Mouse (Mus musculus): ENCODE measurements at regions not wholly inside any gene's neighbourhood (a gene's known extent, or its start where the extent isn't known, plus 50 kb on each side); places are given as distances from the start of the nearest gene placed in this dataset.

DNA sequence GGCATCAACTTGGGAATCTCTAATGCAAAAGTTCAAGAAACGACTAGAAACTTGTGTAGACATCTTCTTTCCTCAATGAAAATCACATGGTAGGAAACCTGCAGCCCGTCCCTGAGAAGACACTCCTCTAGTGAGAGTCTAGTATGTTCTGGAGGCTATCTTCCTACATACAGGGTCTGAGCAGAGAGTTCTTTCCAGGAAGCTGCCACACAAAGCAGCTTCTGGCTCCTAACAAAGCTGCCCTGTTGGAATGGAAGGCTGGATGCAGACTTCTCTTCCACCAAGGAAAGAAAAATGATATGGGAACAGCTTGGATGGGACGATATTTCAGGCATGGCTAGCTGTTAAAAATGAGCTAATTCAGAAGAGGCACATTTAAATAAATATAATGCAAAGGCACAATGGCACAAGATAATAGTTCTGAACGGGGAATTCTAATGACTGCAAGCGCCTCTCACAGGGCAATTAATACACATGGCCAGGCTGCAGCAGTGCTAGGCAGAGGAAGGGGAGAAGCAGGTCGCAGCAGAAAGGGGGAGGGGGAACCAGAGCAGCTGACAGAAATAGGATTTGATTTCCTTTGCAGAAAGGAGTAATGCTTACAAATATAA is 391.4 kb upstream of the Plxna2 start:
- Histone ChIP-seq H3K9ac (ENCODE audit: low read depth, low read length) (no peak overlapping the region), H3K36me3 (ENCODE audit: control insufficient read depth, insufficient read depth, low read length) (no peaks in the 10 kb centered on the region), H3K27me3 (ENCODE audit: control insufficient read depth, insufficient read depth, low read length) (no peaks in the 10 kb centered on the region), H3K4me3 (no peak overlapping the region), H3K27ac (no peak overlapping the region), H3K4me1 (ENCODE audit: control insufficient read depth, insufficient read depth, low read length) (no peaks in the 10 kb centered on the region), H3K79me2 (replicated peaks; ENCODE audit: control insufficient read depth, insufficient read depth, low read length) (no peaks in the 10 kb centered on the region)
- intact Hi-C loops (cut with DNase I) = no loop called here
- TF ChIP-seq EP300 (IDR thresholded peaks at IDR 0.05; ENCODE audit: insufficient read depth, low read depth, low read length) = no peak
- TF ChIP-seq CTCF (IDR thresholded peaks at IDR 0.05) = no peak
- TF ChIP-seq POLR2A (IDR thresholded peaks at IDR 0.05; ENCODE audit: insufficient read depth, low read depth, low read length) = no peak
- 38% methylated on average over 6 of the region's 6 CpGs for WGBS
- DNase-seq = no peak

DNA sequence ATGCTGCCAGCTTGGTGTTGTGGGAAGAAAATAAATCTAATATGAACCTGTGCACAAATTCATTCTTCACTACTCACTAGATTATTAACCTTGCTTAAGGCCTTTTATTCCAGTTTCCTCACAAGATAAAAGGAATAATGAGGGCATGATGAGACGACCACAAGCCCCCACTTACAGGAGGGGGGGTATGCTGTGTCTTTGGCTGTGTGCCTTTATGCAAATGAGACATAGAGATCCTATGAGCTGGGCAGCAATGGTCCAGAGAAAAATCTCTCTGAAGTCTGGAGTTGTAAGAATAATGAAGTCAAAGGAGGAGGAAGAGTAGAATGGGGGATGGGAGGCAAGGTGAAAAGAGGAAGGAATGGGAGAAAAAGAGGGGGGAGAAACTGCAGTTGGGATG is 392.2 kb upstream of the Plxna2 start:
- WGBS = 20% methylated on average over 1 of the region's 1 CpGs
- no peaks in the 10 kb centered on the region for H3K4me1 ChIP-seq (ENCODE audit: control insufficient read depth, insufficient read depth, low read length)
- no peaks in the 10 kb centered on the region for H3K79me2 ChIP-seq (replicated peaks; ENCODE audit: control insufficient read depth, insufficient read depth, low read length)
- H3K27me3 ChIP-seq (ENCODE audit: control insufficient read depth, insufficient read depth, low read length) = no peaks in the 10 kb centered on the region
- intact Hi-C loops (cut with DNase I) = no loop called here
- TF ChIP-seq POLR2A (IDR thresholded peaks at IDR 0.05; ENCODE audit: insufficient read depth, low read depth, low read length) (no peak), CTCF (IDR thresholded peaks at IDR 0.05) (no peak), EP300 (IDR thresholded peaks at IDR 0.05; ENCODE audit: insufficient read depth, low read depth, low read length) (no peak)
- no peak overlapping the region for H3K27ac ChIP-seq
- DNase-seq = no peak
- no peak overlapping the region for H3K9ac ChIP-seq (ENCODE audit: low read depth, low read length)
- H3K36me3 ChIP-seq (ENCODE audit: control insufficient read depth, insufficient read depth, low read length) = no peaks in the 10 kb centered on the region
- no peak overlapping the region for H3K4me3 ChIP-seq

DNA sequence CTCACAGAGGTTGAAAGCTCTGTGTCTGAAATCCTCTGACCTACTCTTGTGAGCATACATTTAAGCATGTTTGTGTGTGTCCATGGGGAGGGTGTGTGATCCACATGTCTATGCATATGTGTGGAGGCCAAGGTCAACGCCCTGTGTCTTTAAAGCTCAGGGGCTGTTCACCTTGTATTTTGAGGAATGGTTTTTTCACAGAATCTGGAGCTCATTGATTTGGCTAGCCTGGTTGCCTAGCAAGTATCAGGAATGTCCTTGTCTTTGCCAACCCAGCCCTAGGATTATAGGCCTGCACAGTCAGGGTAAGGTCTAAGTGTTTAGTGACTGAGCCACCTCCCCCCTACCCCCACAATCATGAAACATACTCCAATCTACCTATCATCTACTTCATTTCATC is 394.0 kb upstream of the Plxna2 start:
- no peak overlapping the region for H3K9ac ChIP-seq (ENCODE audit: low read depth, low read length)
- DNase-seq = no peak
- H3K4me3 ChIP-seq = no peak overlapping the region
- 91% methylated on average over 1 of the region's 1 CpGs for WGBS
- TF ChIP-seq EP300 (IDR thresholded peaks at IDR 0.05; ENCODE audit: insufficient read depth, low read depth, low read length) (no peak), POLR2A (IDR thresholded peaks at IDR 0.05; ENCODE audit: insufficient read depth, low read depth, low read length) (no peak), CTCF (IDR thresholded peaks at IDR 0.05) (no peak)
- H3K27me3 ChIP-seq (ENCODE audit: control insufficient read depth, insufficient read depth, low read length) = no peaks in the 10 kb centered on the region
- no peaks in the 10 kb centered on the region for H3K79me2 ChIP-seq (replicated peaks; ENCODE audit: control insufficient read depth, insufficient read depth, low read length)
- no peaks in the 10 kb centered on the region for H3K4me1 ChIP-seq (ENCODE audit: control insufficient read depth, insufficient read depth, low read length)
- intact Hi-C loops (cut with DNase I) = loop anchor here (5.0 kb wide), 3 partner anchors 527 to 837 kb away; no protein-coding TSS in a partner anchor
- no peak overlapping the region for H3K27ac ChIP-seq
- no peaks in the 10 kb centered on the region for H3K36me3 ChIP-seq (ENCODE audit: control insufficient read depth, insufficient read depth, low read length)

DNA sequence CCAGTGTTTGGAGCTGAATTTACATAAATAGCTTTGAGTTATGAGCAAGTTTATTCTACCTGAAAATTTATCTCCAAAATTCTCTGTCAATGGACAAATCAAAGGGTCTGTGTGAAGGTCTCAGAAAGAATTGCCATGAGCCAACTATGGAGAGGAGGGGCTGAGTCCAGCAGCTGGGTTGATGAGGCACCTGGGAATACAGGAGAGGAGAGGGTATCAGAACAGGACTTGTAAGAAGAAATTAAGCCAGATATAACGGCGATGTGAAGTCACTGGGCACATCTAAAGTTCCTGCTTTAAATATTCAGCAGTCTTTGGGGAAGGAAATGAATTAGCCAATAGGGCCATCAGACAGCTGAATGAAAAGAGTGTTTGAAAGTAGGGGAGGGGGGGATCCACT is 394.4 kb upstream of the Plxna2 start:
- Histone ChIP-seq H3K36me3 (ENCODE audit: control insufficient read depth, insufficient read depth, low read length) (no peaks in the 10 kb centered on the region), H3K4me1 (ENCODE audit: control insufficient read depth, insufficient read depth, low read length) (no peaks in the 10 kb centered on the region), H3K4me3 (no peak overlapping the region), H3K27ac (no peak overlapping the region), H3K9ac (ENCODE audit: low read depth, low read length) (no peak overlapping the region), H3K79me2 (replicated peaks; ENCODE audit: control insufficient read depth, insufficient read depth, low read length) (no peaks in the 10 kb centered on the region), H3K27me3 (ENCODE audit: control insufficient read depth, insufficient read depth, low read length) (no peaks in the 10 kb centered on the region)
- DNase-seq = no peak
- TF ChIP-seq CTCF (IDR thresholded peaks at IDR 0.05) (no peak), POLR2A (IDR thresholded peaks at IDR 0.05; ENCODE audit: insufficient read depth, low read depth, low read length) (no peak), EP300 (IDR thresholded peaks at IDR 0.05; ENCODE audit: insufficient read depth, low read depth, low read length) (no peak)
- intact Hi-C loops (cut with DNase I) = loop anchor here (5.0 kb wide), 3 partner anchors 526 to 836 kb away; no protein-coding TSS in a partner anchor
- WGBS = 49% methylated on average over 2 of the region's 2 CpGs

DNA sequence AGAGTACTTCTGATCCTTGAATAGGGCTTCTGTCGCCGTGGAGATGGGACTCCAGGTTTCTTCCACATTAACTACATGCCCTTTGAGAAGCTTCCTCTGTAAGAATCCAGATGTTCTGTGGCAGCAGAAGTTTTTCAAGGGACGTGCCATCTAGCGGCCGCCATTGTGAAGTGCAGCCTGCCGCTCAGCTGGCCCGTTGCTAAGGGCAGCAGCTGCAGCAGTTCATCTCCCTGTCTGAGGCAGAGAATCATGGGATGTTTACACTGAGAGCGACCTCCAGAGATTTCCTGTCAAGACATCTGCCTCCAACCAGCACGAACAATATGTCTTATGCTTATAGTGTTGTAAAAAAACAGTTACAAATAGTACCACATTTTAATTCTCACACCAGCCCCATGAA is 395.0 kb upstream of the Plxna2 start:
- no peak overlapping the region for H3K9ac ChIP-seq (ENCODE audit: low read depth, low read length)
- WGBS = 1% methylated on average over 9 of the region's 9 CpGs
- TF ChIP-seq POLR2A (IDR thresholded peaks at IDR 0.05; ENCODE audit: insufficient read depth, low read depth, low read length) (no peak), EP300 (IDR thresholded peaks at IDR 0.05; ENCODE audit: insufficient read depth, low read depth, low read length) (0 out of 2 replicates have a peak, but pooled peaks have one; percentile 67), CTCF (IDR thresholded peaks at IDR 0.05) (no peak)
- H3K4me1 ChIP-seq (ENCODE audit: control insufficient read depth, insufficient read depth, low read length) = no peaks in the 10 kb centered on the region
- no peak overlapping the region for H3K27ac ChIP-seq
- no peaks in the 10 kb centered on the region for H3K79me2 ChIP-seq (replicated peaks; ENCODE audit: control insufficient read depth, insufficient read depth, low read length)
- intact Hi-C loops (cut with DNase I) = loop anchor here (5.0 kb wide), 3 partner anchors 526 to 836 kb away; no protein-coding TSS in a partner anchor
- H3K4me3 ChIP-seq = no peak overlapping the region
- no peaks in the 10 kb centered on the region for H3K27me3 ChIP-seq (ENCODE audit: control insufficient read depth, insufficient read depth, low read length)
- no peaks in the 10 kb centered on the region for H3K36me3 ChIP-seq (ENCODE audit: control insufficient read depth, insufficient read depth, low read length)
- DNase-seq = peak; percentile 75 to 81
